Mouse (Mus musculus) CD4-positive, CD25-positive, alpha-beta regulatory T cell, adult 4 months (primary cell): ENCODE data around the gene Cdcp1. TPM values are rescaled to one million over a fixed set of nuclear protein-coding genes. Genes with fewer than 3 reads are reported as not detected.

ENCODE experiments used
- ATAC-seq: one replicate; pipeline ENCODE4 v1.8.0; 2017
- polyA plus RNA-seq, 2 experiments: library from polyadenylated mRNA; unstranded; fragments of 100-300 nt; shearing (Covaris generic); gene quantifications; one replicate each; pipeline ENCODE4 v1.2.1; 2017

The Cdcp1 gene
- polyA plus RNA-seq, result 1 to 10 TPM; 3.1 to 4.6 TPM

GRCm38 (mm10) chr9:123215621-123216440 is at the start of gene Cdcp1:
TSS of gene Cdcp1 (minus strand) at chr9:123216038.
- ATAC-seq, result peak; percentile 60

DNA sequence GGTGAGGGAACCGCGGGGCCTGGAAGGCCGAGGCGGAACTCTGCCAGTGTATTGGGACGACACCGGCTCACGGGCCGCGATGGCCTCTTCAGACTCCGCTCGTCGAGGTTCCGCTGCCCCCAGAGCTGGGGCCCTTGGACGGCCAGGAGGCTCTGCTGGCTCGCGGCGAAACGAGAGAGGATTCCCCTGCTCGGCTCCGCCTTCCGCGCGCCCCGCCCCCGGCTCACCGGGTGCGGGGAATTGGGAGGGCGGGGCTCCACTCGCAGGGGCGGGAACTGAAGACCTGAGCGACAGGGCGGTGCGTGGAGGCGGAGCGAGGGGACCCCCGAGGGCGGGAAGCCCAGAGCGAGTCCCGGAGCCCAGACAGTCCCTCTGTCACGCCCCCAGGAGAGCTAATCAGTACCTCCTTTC is 44.8 kb upstream of the Cdcp1 start, which contains the start of gene Tmem158:
TSS of gene Tmem158 (minus strand) at position 154 of the 411 bp plus-strand sequence.
- ATAC-seq, result peak; percentile 84

- peak; percentile 46 for ATAC-seq
Measured at GRCm38 (mm10) chr9:123259896-123260610, 44.2 kb upstream of the Cdcp1 start.

DNA sequence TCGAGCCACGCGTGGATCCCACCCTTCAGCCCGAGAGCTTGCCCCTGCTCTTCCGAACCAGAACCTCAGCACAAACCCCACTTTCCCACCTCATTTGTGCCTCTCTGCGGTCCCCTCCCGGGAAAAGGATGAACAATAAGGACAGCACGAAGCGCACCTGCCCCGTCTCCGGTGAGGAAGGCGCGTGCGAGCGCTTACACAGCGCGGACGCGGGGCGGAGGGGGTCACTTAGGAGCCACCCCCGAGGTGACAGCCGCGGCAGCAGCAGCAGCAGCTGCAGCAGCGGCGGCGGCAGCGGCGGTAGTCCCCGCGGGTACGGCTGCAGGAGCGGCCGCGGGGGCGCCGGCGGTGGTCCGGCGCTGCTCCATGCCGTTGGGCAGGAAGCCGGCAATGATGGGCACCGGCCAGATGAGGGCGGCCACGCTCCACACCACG is 43.6 kb upstream of the Cdcp1 start:
- ATAC-seq, result peak; percentile 45

- ATAC-seq, result no peak
Measured at GRCm38 (mm10) chr9:123258796-123259195, 43.0 kb upstream of the Cdcp1 start.

GRCm38 (mm10) chr9:123255736-123256135 is 39.9 kb upstream of the Cdcp1 start:
- no peak for ATAC-seq

DNA sequence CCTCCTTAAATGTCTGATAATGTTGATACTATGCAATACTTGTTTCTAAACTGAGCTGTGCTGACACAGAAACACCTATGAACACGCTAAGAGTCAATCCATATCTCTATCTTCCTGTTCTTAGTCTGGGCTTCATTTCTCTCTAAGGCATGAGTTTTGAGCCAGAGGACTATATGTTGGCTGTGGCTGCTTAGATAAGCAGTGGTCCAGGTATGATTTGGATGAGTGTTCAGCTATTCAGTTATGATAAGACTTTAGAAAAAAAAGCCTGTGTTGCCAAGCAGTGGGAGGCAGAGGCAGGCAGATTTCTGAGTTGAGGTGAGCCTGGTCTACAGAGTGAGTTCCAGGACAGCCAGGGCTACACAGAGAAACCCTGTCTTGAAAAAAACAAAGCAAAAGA is 32.2 kb upstream of the Cdcp1 start:
- ATAC-seq, result no peak

DNA sequence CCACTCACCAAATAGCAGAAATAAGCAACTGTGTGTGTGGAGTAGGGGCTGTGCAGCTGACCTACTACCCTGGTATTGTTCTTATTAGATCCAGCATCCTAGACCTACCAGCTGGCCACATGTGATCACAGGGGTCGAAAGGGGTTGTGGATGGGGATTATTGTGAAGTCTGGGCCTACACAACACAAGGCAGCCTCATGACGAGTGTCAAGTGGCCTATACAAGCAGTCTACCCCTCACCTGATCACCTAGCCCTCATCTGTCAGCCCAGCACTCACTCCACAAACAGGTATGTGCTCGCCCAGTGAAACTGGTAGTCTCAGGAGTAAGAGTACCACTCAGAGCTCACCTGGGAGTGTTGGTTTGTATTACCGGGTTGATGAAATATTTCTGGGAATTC is 29.3 kb upstream of the Cdcp1 start:
- no peak for ATAC-seq

DNA sequence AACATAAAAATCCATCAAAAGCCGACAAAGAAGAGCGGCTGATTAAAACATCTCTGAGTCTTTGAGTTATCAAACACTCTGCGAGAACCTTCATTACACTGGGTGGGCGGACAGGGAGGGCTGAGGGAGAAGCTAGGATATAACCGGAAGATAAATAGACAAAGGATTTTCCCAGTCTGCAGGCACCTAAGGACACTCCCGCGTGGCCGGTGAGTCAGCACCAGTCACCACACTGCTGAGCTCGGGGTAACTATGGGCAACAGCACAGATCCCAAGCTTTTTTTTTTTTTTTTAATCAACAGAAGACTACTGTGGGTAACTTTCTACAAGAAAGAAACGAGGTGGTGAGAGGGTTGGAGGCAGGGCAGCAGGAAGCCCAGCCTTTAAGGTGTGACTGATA is 28.1 kb upstream of the Cdcp1 start:
- no peak for ATAC-seq

DNA sequence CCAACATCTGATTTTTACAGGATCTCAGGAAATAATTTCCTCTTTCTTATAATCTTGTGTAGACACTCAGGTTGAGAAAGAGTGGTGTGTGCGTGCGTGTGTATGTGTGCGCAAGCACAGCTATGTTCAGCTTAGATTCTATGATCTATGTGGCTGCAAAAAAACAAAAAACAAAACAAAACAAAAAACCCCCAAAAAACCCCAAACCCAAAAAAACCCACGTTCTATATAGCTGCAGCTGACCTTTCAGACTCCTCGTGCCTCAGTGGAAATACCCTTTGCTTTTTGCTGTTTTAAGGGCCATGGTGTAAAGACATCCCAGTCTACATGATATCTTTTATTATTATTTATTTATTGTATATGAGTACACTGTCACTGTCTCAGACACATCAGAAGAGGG is 25.4 kb upstream of the Cdcp1 start:
- ATAC-seq, result peak; percentile 28

- no peak for ATAC-seq
Measured at GRCm38 (mm10) chr9:123240751-123241150, 24.9 kb upstream of the Cdcp1 start.

- peak; percentile 40 for ATAC-seq
Measured at GRCm38 (mm10) chr9:123240271-123240670, 24.4 kb upstream of the Cdcp1 start.

DNA sequence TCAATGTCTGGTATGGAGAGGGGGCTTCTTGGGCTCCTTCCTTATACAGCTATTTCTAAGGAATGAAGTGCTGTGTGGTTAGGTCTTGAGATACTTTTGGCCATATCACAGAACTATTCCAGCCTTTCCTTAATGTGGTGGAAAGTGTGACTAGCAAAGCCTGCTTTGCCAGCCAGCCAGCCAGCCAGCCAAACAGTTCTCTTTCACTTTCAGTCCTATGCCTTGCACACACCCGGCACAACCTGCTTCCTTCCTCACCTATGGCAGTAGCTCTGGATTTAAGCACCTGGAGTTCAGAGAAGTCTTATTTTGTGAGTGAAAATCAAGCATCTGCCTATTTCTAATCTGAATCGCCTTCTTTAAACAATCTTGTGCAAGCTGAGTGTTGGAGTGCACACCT is 23.8 kb upstream of the Cdcp1 start:
- ATAC-seq, result peak; percentile 67

GRCm38 (mm10) chr9:123238256-123239045 is 22.6 kb upstream of the Cdcp1 start:
- ATAC-seq, result no peak

DNA sequence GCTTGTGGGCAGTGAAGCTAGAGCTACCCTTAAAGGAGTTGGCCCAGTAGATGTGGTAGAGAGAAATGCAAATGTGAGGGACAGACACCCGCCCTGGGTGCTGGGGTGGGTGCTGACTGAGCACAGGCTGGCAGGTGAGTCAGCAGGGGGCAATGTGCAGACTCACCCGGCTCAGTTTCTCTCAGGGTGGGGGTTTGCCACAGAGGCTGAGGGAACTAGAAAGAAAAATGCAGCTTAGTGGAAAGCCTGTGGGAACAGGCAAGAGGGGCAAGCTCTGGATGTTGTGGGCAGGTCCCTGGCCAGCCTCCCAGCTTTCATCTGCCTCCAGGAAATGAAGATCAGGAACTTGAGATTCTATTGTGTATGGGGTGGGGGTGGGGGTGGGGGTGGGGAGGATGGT is 21.9 kb upstream of the Cdcp1 start:
- no peak for ATAC-seq

- peak; percentile 59 for ATAC-seq
Measured at GRCm38 (mm10) chr9:123235621-123236020, 19.8 kb upstream of the Cdcp1 start.

DNA sequence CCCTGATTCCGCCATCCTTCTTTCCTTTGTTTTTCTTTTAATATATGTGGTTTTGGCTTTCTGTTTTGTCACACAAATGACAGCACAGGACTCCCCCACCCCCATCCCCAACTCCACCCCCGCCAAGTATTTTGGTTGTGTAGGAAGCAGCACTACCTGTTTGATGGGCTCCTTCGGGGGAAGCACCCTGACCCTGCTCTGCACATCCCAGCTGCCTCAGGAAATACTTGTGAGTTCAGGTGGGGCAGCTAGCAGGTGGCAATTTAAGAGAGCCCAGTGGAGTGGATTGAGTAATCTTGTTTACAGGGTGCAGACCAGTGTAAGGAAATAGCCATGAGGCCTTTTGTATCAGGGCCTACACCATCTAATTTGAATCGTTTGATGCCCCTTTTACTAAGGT is 14.0 kb upstream of the Cdcp1 start:
- ATAC-seq, result peak; percentile 71

- no peak for ATAC-seq
Measured at GRCm38 (mm10) chr9:123228671-123229070, 12.8 kb upstream of the Cdcp1 start.

DNA sequence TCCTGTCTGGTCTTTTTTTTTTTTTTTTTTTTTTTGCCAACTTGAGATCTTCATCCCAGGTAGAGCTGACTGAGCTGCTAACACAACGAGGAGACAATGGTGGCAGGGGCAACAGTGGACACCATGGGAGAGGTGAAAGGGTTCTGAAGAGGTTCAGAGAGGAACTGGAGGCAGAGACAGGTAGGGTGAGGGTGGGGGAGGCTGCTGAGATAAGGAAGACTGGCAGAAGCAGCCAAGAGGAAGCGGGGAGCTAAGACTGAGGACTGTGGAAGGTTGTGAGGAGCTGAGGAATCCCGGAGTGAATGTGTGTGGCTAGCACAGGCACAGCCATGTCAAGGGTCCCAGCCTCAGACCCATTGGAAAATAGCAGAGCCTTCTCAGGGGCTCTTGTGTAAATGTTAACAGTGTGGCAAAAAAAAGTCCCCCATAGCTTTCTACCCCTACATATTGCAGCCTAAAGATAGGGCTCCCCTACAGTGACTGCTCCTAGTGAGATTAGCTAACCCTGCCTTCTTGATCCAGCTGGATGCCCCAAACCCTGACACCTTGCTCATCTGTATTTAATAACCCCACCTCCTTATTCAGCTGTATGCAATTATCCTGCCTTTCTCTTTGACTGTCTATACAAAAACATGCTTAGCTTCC is 11.4 kb upstream of the Cdcp1 start:
- no peak for ATAC-seq

DNA sequence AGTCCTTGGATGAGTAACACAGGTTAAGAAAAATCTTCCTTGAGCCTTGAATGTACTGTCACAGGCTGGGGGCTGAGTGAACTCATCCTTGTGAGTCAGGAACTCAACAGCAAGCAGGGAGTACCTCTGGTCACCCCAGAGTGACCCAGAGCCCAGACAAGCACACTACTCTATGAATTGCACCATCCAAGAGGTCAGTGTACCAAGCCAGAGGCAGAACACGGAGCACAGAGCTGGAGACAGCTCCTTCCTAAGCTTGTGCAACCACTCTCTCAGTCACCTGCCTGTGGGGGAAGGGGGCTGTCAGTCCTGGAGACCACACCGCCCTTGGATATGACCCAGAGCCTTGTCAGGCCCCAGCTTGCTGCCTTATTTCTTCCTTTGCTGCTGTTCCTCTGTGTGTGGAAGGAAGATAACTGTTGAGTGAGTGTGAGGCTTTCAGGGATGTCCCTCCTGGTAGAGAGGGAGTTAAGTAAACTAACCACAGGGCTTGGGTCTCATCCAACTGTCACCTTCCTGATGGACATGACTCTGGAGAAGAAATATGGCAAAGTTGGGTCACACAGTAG is 9.1 kb upstream of the Cdcp1 start:
- ATAC-seq, result no peak

GRCm38 (mm10) chr9:123219826-123220225 is 4.0 kb upstream of the Cdcp1 start:
- ATAC-seq, result no peak

DNA sequence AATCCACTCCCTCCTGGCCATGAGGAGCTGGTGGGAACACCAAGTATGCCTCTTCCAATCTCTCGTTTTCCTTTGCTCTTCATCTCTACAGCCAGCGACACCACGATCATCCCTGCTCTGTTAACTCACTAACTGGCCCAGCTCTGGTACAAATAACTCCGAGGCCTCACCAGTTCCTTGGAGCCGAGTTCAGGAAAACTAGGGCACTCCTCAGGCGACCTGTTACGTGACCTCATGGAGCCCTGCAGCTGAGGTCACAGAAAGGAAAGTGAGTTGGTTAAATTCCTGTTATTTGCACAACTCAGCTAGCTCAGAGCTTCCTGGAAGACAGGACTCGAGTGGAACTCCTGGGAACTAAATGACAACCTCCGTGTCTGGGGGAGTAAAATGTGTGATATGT is 2.5 kb downstream of the Cdcp1 start:
- ATAC-seq, result no peak
